Mouse (Mus musculus): ENCODE data around the gene Sec14l1.

- no peak for TF ChIP-seq NANOG (IDR thresholded peaks at IDR 0.05; ENCODE audit: borderline replicate concordance, low read length)
- TF ChIP-seq CTCF (conservative IDR thresholded peaks at IDR 0.05; ENCODE audit: low read length): no peak
- no peak for TF ChIP-seq POU5F1 (IDR thresholded peaks at IDR 0.05; ENCODE audit: borderline replicate concordance, low read length)
Observed at GRCm38 (mm10) chr11:117131450-117131849, 16.5 kb downstream of the Sec14l1 start.
